Mouse (Mus musculus): ENCODE results near the gene Plxna3. TPM values are rescaled to one million over a fixed set of nuclear protein-coding genes. Genes with fewer than 3 reads are reported as not detected.

Gene Plxna3
- polyA plus RNA-seq (2012; rRNA removed): 12.9 and 14.5 TPM in 2 replicates

DNA sequence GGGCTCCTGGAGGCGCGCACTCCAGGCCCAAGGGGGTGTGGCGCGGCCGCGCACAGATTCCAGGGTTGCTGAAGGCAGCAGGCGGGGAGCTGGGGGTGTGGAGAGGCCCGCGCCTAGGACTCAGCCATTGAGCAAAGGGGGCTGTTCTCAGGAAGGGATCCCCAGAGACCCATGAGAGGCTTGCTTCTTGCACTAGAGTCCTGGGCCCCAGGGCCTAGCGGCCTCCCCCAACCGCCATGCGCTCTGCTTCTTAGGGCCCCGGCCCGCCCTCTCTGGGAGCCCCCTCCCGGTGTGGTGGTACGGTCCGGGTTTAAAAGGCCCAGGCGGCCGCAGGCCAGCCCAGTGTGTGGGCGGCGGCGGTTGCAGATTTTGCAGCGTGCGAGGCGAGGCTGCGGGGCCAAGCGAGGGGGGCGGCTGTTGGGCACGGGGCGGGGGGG lies at the start of gene Plxna3:
Gene Plxna3, plus strand, starts transcription at position 342 of the 437 bp plus-strand sequence.
- no peak for TF ChIP-seq POLR2A (IDR thresholded peaks at IDR 0.05; ENCODE audit: borderline replicate concordance, extremely low read depth, low read depth, low read length)
- peak; percentile 70 for DNase-seq
- H3K4me3 ChIP-seq (replicated peaks; ENCODE audit: extremely low read depth, low read depth, low read length): peak within 1 kb of the TSS; percentile 55
- WGBS: 31% methylated on average over 30 of the region's 30 CpGs
- no peaks in the 10 kb centered on the region for H3K4me1 ChIP-seq (ENCODE audit: control insufficient read depth, insufficient read depth, low read length)

DNA sequence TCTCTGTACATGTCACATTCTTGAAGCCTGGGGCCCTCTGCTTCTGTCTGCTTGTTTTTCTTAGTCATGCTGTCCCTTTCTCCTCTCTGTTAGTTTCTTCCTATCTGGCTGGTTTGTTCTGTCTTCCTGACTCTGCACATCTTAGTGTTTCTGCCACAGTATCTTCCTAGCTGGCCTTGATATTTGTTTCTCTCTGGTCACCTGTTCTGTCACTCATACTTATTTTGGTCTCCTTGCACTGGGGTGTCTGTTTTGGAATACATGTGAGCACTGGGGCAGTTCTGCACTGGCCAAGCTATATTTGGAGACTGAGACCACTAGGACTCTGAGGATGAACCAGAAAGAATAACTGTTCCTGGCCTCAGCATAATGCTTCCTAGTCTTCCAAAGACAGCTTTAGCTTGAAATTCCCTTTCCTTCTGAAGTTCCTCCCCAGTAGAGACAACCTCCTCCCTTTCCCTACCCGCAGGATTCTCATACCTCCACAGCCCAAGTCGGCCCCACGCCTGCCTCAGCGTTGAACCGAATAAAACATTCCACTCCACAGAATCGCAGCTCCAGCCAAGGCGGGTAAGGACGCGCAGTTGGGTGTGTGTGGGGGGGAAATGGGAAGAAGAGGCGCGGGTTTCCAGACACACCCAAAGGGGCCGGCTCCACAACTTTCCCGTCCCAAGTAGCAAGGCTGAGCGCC lies 47.7 kb upstream of the Plxna3 start:
- no peaks in the 10 kb centered on the region for H3K4me1 ChIP-seq (ENCODE audit: control insufficient read depth, insufficient read depth, low read length)
- H3K4me3 ChIP-seq (replicated peaks; ENCODE audit: extremely low read depth, low read depth, low read length): peak overlapping the region; percentile 69
- TF ChIP-seq CTCF (IDR thresholded peaks at IDR 0.05; ENCODE audit: insufficient read depth, low read length) (no peak), POLR2A (IDR thresholded peaks at IDR 0.05; ENCODE audit: borderline replicate concordance, extremely low read depth, low read depth, low read length) (no peak)
- 23% methylated on average over 14 of the region's 14 CpGs for WGBS
- no peak for DNase-seq

GRCm38 (mm10) chrX:74281732-74282394 lies 47.0 kb upstream of the Plxna3 start, which contains the start of the genes Taz and Dnase1l1:
Gene Taz (plus strand): TSS chrX:74281912.
Gene Dnase1l1 (minus strand): TSS chrX:74282337.
- TF ChIP-seq CTCF (IDR thresholded peaks at IDR 0.05; ENCODE audit: insufficient read depth, low read length) (no peak), POLR2A (IDR thresholded peaks at IDR 0.05; ENCODE audit: borderline replicate concordance, extremely low read depth, low read depth, low read length) (peak; percentile 53; the same call in 1 of the 2 replicates)
- DNase-seq: peak; percentile 70
- Histone ChIP-seq H3K4me3 (replicated peaks; ENCODE audit: extremely low read depth, low read depth, low read length) (peak within 1 kb of the TSS; percentile 97), H3K4me1 (ENCODE audit: control insufficient read depth, insufficient read depth, low read length) (no peaks in the 10 kb centered on the region)
- 25% methylated on average over 16 of the region's 16 CpGs for WGBS

- TF ChIP-seq POLR2A (IDR thresholded peaks at IDR 0.05; ENCODE audit: borderline replicate concordance, extremely low read depth, low read depth, low read length): peak; percentile 95; the same call in 1 of the 2 replicates
- TF ChIP-seq CTCF (IDR thresholded peaks at IDR 0.05; ENCODE audit: insufficient read depth, low read length): no peak
- no peaks in the 10 kb centered on the region for H3K4me1 ChIP-seq (ENCODE audit: control insufficient read depth, insufficient read depth, low read length)
- peak overlapping the region; percentile 97 for H3K4me3 ChIP-seq (replicated peaks; ENCODE audit: extremely low read depth, low read depth, low read length)
- peak; percentile 78 for DNase-seq
- WGBS: 35% methylated on average over 39 of the region's 39 CpGs
Measured at GRCm38 (mm10) chrX:74282395-74283091, 46.3 kb upstream of the Plxna3 start.

- TF ChIP-seq CTCF (IDR thresholded peaks at IDR 0.05; ENCODE audit: insufficient read depth, low read length) (no peak), POLR2A (IDR thresholded peaks at IDR 0.05; ENCODE audit: borderline replicate concordance, extremely low read depth, low read depth, low read length) (no peak)
- DNase-seq: no peak
- 52% methylated on average over 5 of the region's 5 CpGs for WGBS
- peak overlapping the region; percentile 97 for H3K4me3 ChIP-seq (replicated peaks; ENCODE audit: extremely low read depth, low read depth, low read length)
- H3K4me1 ChIP-seq (ENCODE audit: control insufficient read depth, insufficient read depth, low read length): no peaks in the 10 kb centered on the region
Measured at GRCm38 (mm10) chrX:74283092-74283437, 45.8 kb upstream of the Plxna3 start.

GRCm38 (mm10) chrX:74293431-74293830 lies 35.4 kb upstream of the Plxna3 start:
- TF ChIP-seq POLR2A (IDR thresholded peaks at IDR 0.05; ENCODE audit: borderline replicate concordance, extremely low read depth, low read depth, low read length) (no peak), CTCF (IDR thresholded peaks at IDR 0.05; ENCODE audit: insufficient read depth, low read length) (no peak)
- DNase-seq: no peak
- H3K4me3 ChIP-seq (replicated peaks; ENCODE audit: extremely low read depth, low read depth, low read length): no peak overlapping the region
- WGBS: 69% methylated on average over 4 of the region's 4 CpGs
- H3K4me1 ChIP-seq (ENCODE audit: control insufficient read depth, insufficient read depth, low read length): no peaks in the 10 kb centered on the region; the same call in 1 of the 2 replicates

- 33% methylated on average over 37 of the region's 37 CpGs for WGBS
- peak; percentile 94 for DNase-seq
- Histone ChIP-seq H3K4me3 (replicated peaks; ENCODE audit: extremely low read depth, low read depth, low read length) (peak within 1 kb of the TSS; percentile 78), H3K4me1 (ENCODE audit: control insufficient read depth, insufficient read depth, low read length) (no peaks in the 10 kb centered on the region; the same call in 1 of the 2 replicates)
- TF ChIP-seq POLR2A (IDR thresholded peaks at IDR 0.05; ENCODE audit: borderline replicate concordance, extremely low read depth, low read depth, low read length) (peak; percentile 81; the same call in 1 of the 2 replicates), CTCF (IDR thresholded peaks at IDR 0.05; ENCODE audit: insufficient read depth, low read length) (no peak)
Measured at GRCm38 (mm10) chrX:74296538-74297448, 32.1 kb upstream of the Plxna3 start, which contains the start of gene Atp6ap1. Gene Atp6ap1 (plus strand): TSS chrX:74297097.

DNA sequence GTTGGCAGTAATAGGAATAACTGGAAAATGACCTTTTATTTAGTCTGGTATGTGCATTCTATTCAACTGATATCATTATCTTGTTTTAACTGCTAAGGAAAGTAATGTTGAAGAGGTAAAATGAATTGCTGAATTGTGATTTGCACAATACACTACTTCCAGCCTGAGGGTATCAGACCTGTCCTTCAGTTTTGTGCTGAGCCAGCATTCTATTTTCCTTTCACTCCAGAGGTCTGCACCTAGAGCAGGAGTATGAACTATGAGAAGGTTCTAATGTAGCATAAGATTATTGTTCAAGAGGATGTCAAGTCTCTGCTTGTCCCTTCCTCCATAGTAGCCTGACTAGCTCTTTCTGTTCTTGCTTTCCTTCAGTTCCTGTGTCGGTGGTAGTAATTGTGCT lies 30.5 kb upstream of the Plxna3 start:
- no peaks in the 10 kb centered on the region; the same call in 1 of the 2 replicates for H3K4me1 ChIP-seq (ENCODE audit: control insufficient read depth, insufficient read depth, low read length)
- DNase-seq: no peak
- H3K4me3 ChIP-seq (replicated peaks; ENCODE audit: extremely low read depth, low read depth, low read length): no peak overlapping the region
- WGBS: 68% methylated on average over 1 of the region's 1 CpGs
- no peak for TF ChIP-seq POLR2A (IDR thresholded peaks at IDR 0.05; ENCODE audit: borderline replicate concordance, extremely low read depth, low read depth, low read length)
- no peak for TF ChIP-seq CTCF (IDR thresholded peaks at IDR 0.05; ENCODE audit: insufficient read depth, low read length)
